Mouse (Mus musculus) heart, embryonic 14.5 days (tissue): Measurements from ENCODE around the gene Olfr164. TPM values are rescaled to one million over a fixed set of nuclear protein-coding genes. Genes with fewer than 3 reads are reported as not detected.

ENCODE experiments used
- microRNA-seq: library from miRNA; unstranded; fragments of <30 nt; microRNA quantifications from one replicate; pipeline ENCODE4, GENCODE M21; 2016
- polyA plus RNA-seq: library from polyadenylated mRNA; unstranded; fragments of >200 nt; fragmentation: Nextera tagmentation; extraction: Ambion mirVana; gene quantifications from 2 replicates; pipeline ENCODE4 v1.2.1, GENCODE M21; 2014

Olfr164 gene
- polyA plus RNA-seq, 1 experiment from 2014 or later: not detected

Small RNA genes within 50 kb of the gene (microRNA-seq; reads per million reads assigned to microRNA genes)
- not detected for gene Gm23612

Other genes starting within 250 kb of the Olfr164 start
- not detected in 2 replicates for gene Olfr165, start 109.1 kb upstream of the Olfr164 start, polyA plus RNA-seq
- gene Olfr166, start 169.6 kb upstream of the Olfr164 start, polyA plus RNA-seq: not detected in 2 replicates
- not detected in 2 replicates for gene Olfr167, start 208.2 kb upstream of the Olfr164 start, polyA plus RNA-seq
- gene Olfr168, start 221.5 kb upstream of the Olfr164 start, polyA plus RNA-seq: not detected in 2 replicates